Mouse (Mus musculus): ENCODE results near the gene Rasgef1c. TPM values are rescaled to one million over a fixed set of nuclear protein-coding genes. Genes with fewer than 3 reads are reported as not detected.

The Rasgef1c gene
- total and polyA plus RNA-seq, 2 experiments from 2014 or later: 30.8 to 36.1 TPM

DNA sequence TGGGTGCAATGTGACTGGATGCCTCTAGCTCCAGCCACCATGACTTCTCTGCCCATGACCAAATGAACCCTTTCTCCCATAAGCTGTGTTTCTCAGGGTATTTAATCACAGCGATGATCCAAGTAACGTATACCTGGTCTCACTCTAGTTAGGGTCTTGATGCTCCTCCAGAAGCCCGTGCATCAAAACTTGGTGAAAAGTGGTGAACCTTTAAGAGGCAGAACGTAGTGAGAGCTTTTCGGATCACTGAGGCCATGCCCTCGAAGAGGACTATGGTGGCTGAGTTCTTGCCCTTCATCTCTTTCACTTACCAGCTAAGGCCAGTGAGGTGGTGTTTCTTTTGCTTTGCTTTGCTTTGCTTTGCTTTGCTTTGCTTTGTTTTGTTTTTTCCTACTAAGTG, 52.0 kb downstream of the Rasgef1c start:
- 93% methylated on average over 6 of the region's 6 CpGs for WGBS
- ATAC-seq: no peak
- no peak for TF ChIP-seq CTCF (IDR thresholded peaks at IDR 0.05; ENCODE audit: low read depth)

DNA sequence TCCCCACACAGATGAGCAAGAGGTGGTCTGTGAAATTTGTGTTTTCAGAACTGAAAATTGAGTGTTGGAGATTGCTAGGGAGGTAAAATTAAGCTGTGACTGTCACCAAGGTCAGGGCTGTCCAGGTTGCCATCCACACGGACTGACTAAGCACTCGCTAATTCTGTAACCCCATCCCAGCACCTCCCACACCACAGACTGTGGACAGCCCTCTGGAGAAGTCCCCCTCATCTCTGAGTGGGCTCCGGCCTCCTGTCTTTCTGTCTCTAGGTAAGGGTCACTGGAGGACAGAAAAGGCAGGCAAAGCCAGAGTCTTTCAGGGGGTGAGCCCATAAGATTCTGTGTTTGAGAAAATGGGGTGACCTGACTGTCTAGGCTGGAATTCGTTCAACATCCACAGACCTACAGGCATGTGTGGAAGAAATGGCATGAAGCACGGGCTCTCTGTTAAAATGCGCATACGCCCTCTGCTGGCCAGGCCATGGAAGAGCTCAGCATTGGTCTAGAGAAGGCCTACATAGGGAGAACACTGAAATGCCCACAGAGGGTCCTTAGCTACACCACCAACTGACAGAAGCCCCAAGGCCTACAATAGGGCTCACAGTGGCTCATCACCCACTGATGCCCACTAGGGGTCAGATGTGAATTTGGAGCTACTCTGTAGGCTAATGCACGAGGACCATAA, 54.1 kb downstream of the Rasgef1c start:
- WGBS: 33% methylated on average over 8 of the region's 8 CpGs
- ATAC-seq (peak; percentile 84), DNase-seq (peak; percentile 88)
- H3K9ac ChIP-seq: no peak overlapping the region
- H3K27ac ChIP-seq (ENCODE audit: low read depth, low read length): no peak overlapping the region
- no peak overlapping the region for H3K4me2 ChIP-seq (ENCODE audit: low read depth)
- peak; percentile 94 for TF ChIP-seq CTCF (IDR thresholded peaks at IDR 0.05; ENCODE audit: low read depth)
- no peaks in the 10 kb centered on the region for H3K36me3 ChIP-seq (ENCODE audit: insufficient read depth)
- no peak overlapping the region for H3K4me3 ChIP-seq (ENCODE audit: low read depth, low read length)
- H3K9me3 ChIP-seq (ENCODE audit: low read length): no peaks in the 10 kb centered on the region
- no peaks in the 10 kb centered on the region for H3K27me3 ChIP-seq (ENCODE audit: insufficient read depth, low read length)
- H3K4me1 ChIP-seq (ENCODE audit: insufficient read depth): no peaks in the 10 kb centered on the region

More for the DNA sequence above, 52.0 kb downstream of the Rasgef1c start:
- Histone ChIP-seq H3K9me3 (ENCODE audit: low read length) (no peaks in the 10 kb centered on the region), H3K27me3 (ENCODE audit: insufficient read depth, low read length) (no peaks in the 10 kb centered on the region), H3K27ac (ENCODE audit: low read depth, low read length) (no peak overlapping the region), H3K4me2 (ENCODE audit: low read depth) (no peak overlapping the region), H3K4me3 (ENCODE audit: low read depth, low read length) (no peak overlapping the region), H3K36me3 (ENCODE audit: insufficient read depth) (no peaks in the 10 kb centered on the region), H3K9ac (no peak overlapping the region), H3K4me1 (ENCODE audit: insufficient read depth) (0 out of 2 replicates have a peak, but pooled peaks cover 3% of the 10 kb centered on the region)
- DNase-seq: no peak

GRCm38 (mm10) chr11:49958017-49958416, 56.4 kb downstream of the Rasgef1c start:
- ATAC-seq: no peak
- TF ChIP-seq CTCF (IDR thresholded peaks at IDR 0.05; ENCODE audit: low read depth): no peak
- Histone ChIP-seq H3K9me3 (ENCODE audit: low read length) (no peaks in the 10 kb centered on the region), H3K36me3 (ENCODE audit: insufficient read depth) (no peaks in the 10 kb centered on the region), H3K4me1 (ENCODE audit: insufficient read depth) (no peaks in the 10 kb centered on the region), H3K9ac (no peak overlapping the region), H3K27me3 (ENCODE audit: insufficient read depth, low read length) (no peaks in the 10 kb centered on the region), H3K4me3 (ENCODE audit: low read depth, low read length) (no peak overlapping the region), H3K27ac (ENCODE audit: low read depth, low read length) (no peak overlapping the region), H3K4me2 (ENCODE audit: low read depth) (no peak overlapping the region)
- 90% methylated on average over 10 of the region's 10 CpGs for WGBS
- DNase-seq: no peak

DNA sequence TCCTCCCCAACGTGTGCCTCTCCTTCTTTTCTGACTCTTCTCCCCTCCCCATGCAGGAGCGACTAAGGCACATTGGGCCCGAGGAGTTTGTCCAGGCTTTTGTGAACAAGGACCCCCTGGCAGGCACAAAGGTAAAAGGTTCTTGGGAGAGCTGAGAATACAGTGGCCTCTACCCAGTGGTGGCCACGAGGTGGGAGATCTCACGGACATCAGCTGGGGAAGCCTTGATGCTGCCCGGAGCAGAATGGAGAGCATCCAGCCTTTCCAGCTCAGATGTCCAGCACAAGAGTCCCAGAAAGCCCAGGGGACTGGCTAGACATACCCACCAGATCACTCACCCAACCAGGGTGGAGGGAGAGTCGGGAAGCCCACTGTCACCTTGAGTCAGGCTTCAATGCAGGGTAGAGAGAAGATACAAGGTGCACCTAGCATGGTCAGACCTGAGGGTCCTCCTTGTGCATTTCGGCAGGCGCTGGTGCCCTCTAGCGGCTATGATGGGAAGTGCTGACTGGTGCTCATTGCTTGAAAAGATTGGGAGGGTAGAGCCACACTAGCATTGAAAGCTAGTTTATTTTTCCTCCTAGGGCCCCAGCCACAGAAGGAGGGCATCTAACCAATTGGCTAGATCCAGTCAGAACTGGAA, 59.6 kb downstream of the Rasgef1c start:
- ATAC-seq: peak; percentile 80
- 39% methylated on average over 10 of the region's 10 CpGs for WGBS
- H3K4me1 ChIP-seq (ENCODE audit: insufficient read depth): no peaks in the 10 kb centered on the region
- no peak overlapping the region for H3K4me2 ChIP-seq (ENCODE audit: low read depth)
- no peak overlapping the region for H3K27ac ChIP-seq (ENCODE audit: low read depth, low read length)
- no peaks in the 10 kb centered on the region for H3K9me3 ChIP-seq (ENCODE audit: low read length)
- DNase-seq: peak; percentile 91
- no peaks in the 10 kb centered on the region for H3K36me3 ChIP-seq (ENCODE audit: insufficient read depth)
- H3K4me3 ChIP-seq (ENCODE audit: low read depth, low read length): no peak overlapping the region
- H3K27me3 ChIP-seq (ENCODE audit: insufficient read depth, low read length): no peaks in the 10 kb centered on the region
- no peak overlapping the region for H3K9ac ChIP-seq
- peak; percentile 97 for TF ChIP-seq CTCF (IDR thresholded peaks at IDR 0.05; ENCODE audit: low read depth)

- Histone ChIP-seq H3K9me3 (ENCODE audit: low read length) (no peaks in the 10 kb centered on the region), H3K27me3 (ENCODE audit: insufficient read depth, low read length) (no peaks in the 10 kb centered on the region), H3K36me3 (ENCODE audit: insufficient read depth) (no peaks in the 10 kb centered on the region), H3K4me3 (ENCODE audit: low read depth, low read length) (no peak overlapping the region), H3K9ac (no peak overlapping the region), H3K4me2 (ENCODE audit: low read depth) (no peak overlapping the region), H3K27ac (ENCODE audit: low read depth, low read length) (no peak overlapping the region), H3K4me1 (ENCODE audit: insufficient read depth) (no peaks in the 10 kb centered on the region)
- 82% methylated on average over 3 of the region's 3 CpGs for WGBS
- ATAC-seq (no peak), DNase-seq (no peak)
- no peak for TF ChIP-seq CTCF (IDR thresholded peaks at IDR 0.05; ENCODE audit: low read depth)
Measured at GRCm38 (mm10) chr11:49965320-49965719, 63.7 kb downstream of the Rasgef1c start.

- no peak overlapping the region for H3K9ac ChIP-seq
- DNase-seq (no peak), ATAC-seq (no peak)
- H3K36me3 ChIP-seq (ENCODE audit: insufficient read depth): no peaks in the 10 kb centered on the region
- TF ChIP-seq CTCF (IDR thresholded peaks at IDR 0.05; ENCODE audit: low read depth): no peak
- H3K27ac ChIP-seq (ENCODE audit: low read depth, low read length): no peak overlapping the region
- no peak overlapping the region for H3K4me2 ChIP-seq (ENCODE audit: low read depth)
- no peaks in the 10 kb centered on the region for H3K27me3 ChIP-seq (ENCODE audit: insufficient read depth, low read length)
- WGBS: 92% methylated on average over 2 of the region's 2 CpGs
- no peak overlapping the region for H3K4me3 ChIP-seq (ENCODE audit: low read depth, low read length)
- no peaks in the 10 kb centered on the region for H3K4me1 ChIP-seq (ENCODE audit: insufficient read depth)
- no peaks in the 10 kb centered on the region for H3K9me3 ChIP-seq (ENCODE audit: low read length)
Measured at GRCm38 (mm10) chr11:49969692-49970091, 68.1 kb downstream of the Rasgef1c start.

- Histone ChIP-seq H3K9ac (no peak overlapping the region), H3K4me3 (ENCODE audit: low read depth, low read length) (no peak overlapping the region), H3K4me1 (ENCODE audit: insufficient read depth) (no peaks in the 10 kb centered on the region), H3K36me3 (ENCODE audit: insufficient read depth) (no peaks in the 10 kb centered on the region), H3K27ac (ENCODE audit: low read depth, low read length) (no peak overlapping the region), H3K9me3 (ENCODE audit: low read length) (no peaks in the 10 kb centered on the region), H3K27me3 (ENCODE audit: insufficient read depth, low read length) (no peaks in the 10 kb centered on the region), H3K4me2 (ENCODE audit: low read depth) (no peak overlapping the region)
- ATAC-seq: peak; percentile 70
- TF ChIP-seq CTCF (IDR thresholded peaks at IDR 0.05; ENCODE audit: low read depth): no peak
- peak; percentile 35 for DNase-seq
- WGBS: 75% methylated on average over 10 of the region's 10 CpGs
Measured at GRCm38 (mm10) chr11:49973657-49974340, 72.2 kb downstream of the Rasgef1c start.

All from forebrain, postnatal 0 days (tissue).